Mouse (Mus musculus) ES-Bruce4 (cell line): Measurements from ENCODE around the gene Abhd12b. TPM values are rescaled to one million over a fixed set of nuclear protein-coding genes. Genes with fewer than 3 reads are reported as not detected.
A peak's percentile ranks its signal among the peaks of the same experiment; 100 is the strongest.

ENCODE experiments used
- H3K27ac ChIP-seq: 2 replicates; pipeline ENCODE4 v1.5.1; 2012; ENCODE audit warnings: low read length, inconsistent platforms; ENCODE audit not compliant: insufficient read depth
- H3K27me3 ChIP-seq: 2 replicates; pipeline ENCODE4 v1.6.1; 2012; ENCODE audit warnings: mild to moderate bottlenecking, low read length, inconsistent platforms; ENCODE audit not compliant: control insufficient read depth, poor library complexity, insufficient read depth, severe bottlenecking
- H3K36me3 ChIP-seq: 2 replicates; pipeline ENCODE4 v1.6.1; 2012; ENCODE audit warnings: inconsistent platforms, mild to moderate bottlenecking, low read length, moderate library complexity; ENCODE audit not compliant: control insufficient read depth, poor library complexity, insufficient read depth, severe bottlenecking
- H3K4me1 ChIP-seq: one replicate; pipeline ENCODE4 v1.8.1; 2011; ENCODE audit warnings: low read length; ENCODE audit not compliant: control insufficient read depth, insufficient read depth
- H3K4me3 ChIP-seq: 2 replicates; pipeline ENCODE4 v1.5.1; 2011; ENCODE audit warnings: low read depth, mild to moderate bottlenecking, low read length
- H3K9ac ChIP-seq: 2 replicates; pipeline ENCODE4 v1.6.1; 2012; ENCODE audit warnings: low read depth, mild to moderate bottlenecking, inconsistent platforms; ENCODE audit not compliant: poor library complexity, severe bottlenecking
- H3K9me3 ChIP-seq: replicated peaks from 2 replicates; pipeline ENCODE4 v1.6.1; 2012; ENCODE audit warnings: mild to moderate bottlenecking, low read length, inconsistent platforms; ENCODE audit not compliant: control insufficient read depth, poor library complexity, insufficient read depth, severe bottlenecking
- CTCF ChIP-seq: IDR thresholded peaks from one replicate; pipeline ENCODE4 v1.8.1; 2011; ENCODE audit warnings: low read depth, low read length
- EP300 ChIP-seq: IDR thresholded peaks from 2 replicates; pipeline ENCODE4 v1.6.1; 2011; ENCODE audit warnings: low read depth, low read length; ENCODE audit not compliant: insufficient read depth
- POLR2A ChIP-seq: IDR thresholded peaks from one replicate; pipeline ENCODE4 v1.8.1; 2011; ENCODE audit warnings: low read length; ENCODE audit not compliant: insufficient read depth
- polyA plus RNA-seq: library from polyadenylated mRNA; stranded (reverse); fragments of >200 nt; gene quantifications from 2 replicates; pipeline ENCODE4 v1.2.4, GENCODE M21; 2011; ENCODE audit warnings: low read depth; ENCODE audit not compliant: missing spikeins, insufficient read depth, insufficient read length

Gene Abhd12b
- polyA plus RNA-seq, 1 experiment, result not detected

- peaks cover 1% of the 10 kb centered on the region for H3K4me1 ChIP-seq
- H3K36me3 ChIP-seq, result no peaks in the 10 kb centered on the region
- no peaks in the 10 kb centered on the region for H3K9me3 ChIP-seq
- H3K27me3 ChIP-seq, result no peaks in the 10 kb centered on the region
- TF ChIP-seq EP300 (no peak), POLR2A (no peak), CTCF (no peak)
- H3K4me3 ChIP-seq, result no peak overlapping the region
- no peak overlapping the region for H3K27ac ChIP-seq
- no peak overlapping the region for H3K9ac ChIP-seq
Measured at GRCm38 (mm10) chr12:70221425-70221824, 67.5 kb downstream of the Abhd12b start.

DNA sequence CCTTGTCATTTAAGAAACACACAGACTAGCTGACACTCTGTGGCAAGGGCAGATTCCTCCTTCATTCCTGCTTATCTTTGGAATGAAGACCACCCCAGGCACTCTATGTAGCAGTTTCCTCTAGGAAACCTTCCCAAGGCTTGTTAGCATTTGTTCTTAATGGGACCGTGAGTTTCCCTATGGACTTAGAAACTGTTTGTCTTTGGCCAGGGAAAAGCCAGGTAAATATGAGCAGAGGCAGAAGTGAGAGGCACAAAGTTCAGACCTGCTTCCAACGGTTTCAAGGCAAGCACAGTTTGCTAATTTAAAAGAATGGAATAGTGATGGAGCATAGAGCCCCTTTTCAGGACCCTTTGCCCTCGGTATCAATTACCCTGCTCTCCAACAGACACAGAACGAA lies 69.4 kb downstream of the Abhd12b start:
- H3K9me3 ChIP-seq, result no peaks in the 10 kb centered on the region
- no peaks in the 10 kb centered on the region for H3K27me3 ChIP-seq
- TF ChIP-seq POLR2A, result no peak
- no peak for TF ChIP-seq CTCF
- no peak for TF ChIP-seq EP300
- no peaks in the 10 kb centered on the region for H3K36me3 ChIP-seq
- H3K27ac ChIP-seq, result no peak overlapping the region
- no peak overlapping the region for H3K4me3 ChIP-seq
- H3K4me1 ChIP-seq, result peaks cover 1% of the 10 kb centered on the region
- no peak overlapping the region for H3K9ac ChIP-seq

GRCm38 (mm10) chr12:70226655-70227054 lies 72.7 kb downstream of the Abhd12b start:
- Histone ChIP-seq H3K27me3 (no peaks in the 10 kb centered on the region), H3K36me3 (no peaks in the 10 kb centered on the region), H3K4me1 (peaks cover 1% of the 10 kb centered on the region), H3K27ac (no peak overlapping the region), H3K4me3 (peak overlapping the region; percentile 57), H3K9ac (no peak overlapping the region), H3K9me3 (no peaks in the 10 kb centered on the region)
- TF ChIP-seq EP300 (0 out of 2 replicates have a peak, but pooled peaks have one; percentile 8), POLR2A (no peak)

- peaks cover 1% of the 10 kb centered on the region for H3K4me1 ChIP-seq
- no peaks in the 10 kb centered on the region for H3K9me3 ChIP-seq
- peak overlapping the region; percentile 57 for H3K4me3 ChIP-seq
- H3K36me3 ChIP-seq, result no peaks in the 10 kb centered on the region
- no peaks in the 10 kb centered on the region for H3K27me3 ChIP-seq
- 0 out of 2 replicates have a peak, but pooled peaks have one; percentile 0 for TF ChIP-seq EP300
- no peak for TF ChIP-seq POLR2A
- TF ChIP-seq CTCF, result no peak
- H3K27ac ChIP-seq, result no peak overlapping the region
- no peak overlapping the region for H3K9ac ChIP-seq
Measured at GRCm38 (mm10) chr12:70227121-70227932, 73.4 kb downstream of the Abhd12b start.

DNA sequence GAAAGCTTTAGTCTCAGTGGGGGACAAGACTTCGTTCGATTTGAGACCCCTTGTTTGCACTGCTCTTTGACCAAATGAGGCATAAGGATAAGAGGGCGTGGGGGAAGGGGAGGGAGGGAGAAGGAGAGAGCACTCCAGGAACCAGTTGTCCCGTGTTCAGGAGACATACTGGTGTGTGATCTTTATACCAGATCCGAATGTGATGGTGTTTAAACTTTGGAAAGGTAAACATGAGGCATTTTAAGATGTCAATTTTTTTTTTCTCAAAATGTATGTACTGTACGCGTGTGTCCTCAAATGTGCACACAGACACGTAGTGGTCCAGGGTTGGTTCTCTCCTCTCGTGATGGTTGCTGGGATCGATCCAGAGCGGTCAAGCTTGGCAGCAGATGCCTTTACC lies 74.2 kb downstream of the Abhd12b start:
- H3K27ac ChIP-seq, result no peak overlapping the region
- no peak overlapping the region for H3K9ac ChIP-seq
- TF ChIP-seq EP300 (no peak), CTCF (no peak), POLR2A (no peak)
- no peaks in the 10 kb centered on the region for H3K36me3 ChIP-seq
- no peaks in the 10 kb centered on the region for H3K9me3 ChIP-seq
- peaks cover 1% of the 10 kb centered on the region for H3K4me1 ChIP-seq
- H3K27me3 ChIP-seq, result no peaks in the 10 kb centered on the region
- no peak overlapping the region; the same call in 1 of the 2 replicates for H3K4me3 ChIP-seq

DNA sequence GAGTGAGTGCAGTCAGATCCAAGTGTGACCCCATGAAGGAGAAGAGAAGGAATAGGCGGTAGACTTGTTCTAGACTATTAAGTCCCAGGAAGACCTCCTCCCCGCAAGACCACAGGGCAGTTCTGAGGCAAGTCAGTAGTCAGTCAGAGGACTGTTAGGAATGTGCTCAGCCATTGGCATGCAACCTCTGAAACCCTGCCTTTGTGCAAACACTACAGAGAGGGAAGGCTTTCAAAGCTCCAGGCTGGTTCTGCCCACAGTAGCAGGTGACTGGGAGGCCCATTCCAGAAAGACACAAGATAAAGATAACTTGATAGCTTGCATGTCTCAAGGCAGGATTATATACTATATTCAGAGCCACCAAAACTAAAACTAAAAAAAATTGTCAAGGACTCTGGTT lies 77.4 kb downstream of the Abhd12b start, which contains the start of gene Pygl:
TSS of gene Pygl (minus strand) at position 195 of the 400 bp plus-strand sequence.
- H3K9me3 ChIP-seq, result peaks cover 5% of the 10 kb centered on the region; the same call in 1 of the 2 replicates
- H3K27me3 ChIP-seq, result no peaks in the 10 kb centered on the region
- no peak for TF ChIP-seq POLR2A
- no peak for TF ChIP-seq CTCF
- no peak for TF ChIP-seq EP300
- peaks cover 1% of the 10 kb centered on the region for H3K4me1 ChIP-seq
- no peak within 1 kb of the TSS for H3K27ac ChIP-seq
- H3K4me3 ChIP-seq, result no peak within 1 kb of the TSS
- no peak within 1 kb of the TSS for H3K9ac ChIP-seq
- no peaks in the 10 kb centered on the region for H3K36me3 ChIP-seq
